ENCODE assay signal across 18 mouse cellular contexts in the genomic region with DNA sequence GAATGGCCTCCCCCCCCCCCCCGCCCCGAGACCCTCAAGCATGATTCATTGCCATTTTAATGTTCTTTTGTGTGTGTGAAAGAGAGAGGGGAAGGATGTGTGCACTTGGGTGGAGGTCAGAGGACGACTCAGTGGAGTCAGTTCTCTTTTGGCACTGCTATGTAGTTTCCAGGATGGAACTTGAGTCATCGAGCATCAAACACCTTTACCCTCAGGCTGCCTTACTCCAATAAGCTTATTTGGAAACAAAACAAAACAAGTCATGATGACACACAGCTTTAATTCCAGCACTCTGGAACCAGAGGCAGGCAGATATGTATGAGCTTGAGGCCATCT.
DNase-seq lines count a peak whose midpoint lies in the region; ATAC-seq and TF ChIP-seq lines count a peak whose summit lies in the region.
"Had no signal": no experiment of that assay in that cellular context is flagged by ENCODE, and none has a peak within 500 bp of the region (broad histone marks: within the 10 kb centered on the region; RNA-seq: fewer than 3 reads in every experiment).

No protein-coding gene starts in this region.

- TF ChIP-seq EP300 in lung, postnatal 0 days (IDR thresholded peaks at IDR 0.05) = peak; percentile 55

- no peak for TF ChIP-seq CTCF in gastrocnemius, adult 2 months (IDR thresholded peaks at IDR 0.05)
- no peak for TF ChIP-seq CTCF in lung, postnatal 0 days (IDR thresholded peaks at IDR 0.05)

- no peak overlapping the region for H3K9ac ChIP-seq in lung, postnatal 0 days (replicated peaks; ENCODE audit: low read depth)
- no peak overlapping the region for H3K9ac ChIP-seq in heart, embryonic 15.5 days
- no peak overlapping the region for H3K9ac ChIP-seq in hindbrain, embryonic 14.5 days
- H3K9ac ChIP-seq: embryonic facial prominence, embryonic 13.5 days; forebrain, postnatal 0 days; liver, embryonic 12.5 days had no signal

- H3K9me3 ChIP-seq in lung, postnatal 0 days (ENCODE audit: low read length) = no peaks in the 10 kb centered on the region
- no peaks in the 10 kb centered on the region for H3K9me3 ChIP-seq in heart, embryonic 15.5 days (replicated peaks)
- H3K9me3 ChIP-seq in hindbrain, embryonic 10.5 days = peaks cover 5% of the 10 kb centered on the region; the same call in 1 of the 2 replicates
- H3K9me3 ChIP-seq in hindbrain, embryonic 14.5 days (ENCODE audit: control insufficient read depth, low read length) = 0 out of 2 replicates have a peak, but pooled peaks cover 8% of the 10 kb centered on the region
- H3K9me3 ChIP-seq: embryonic facial prominence, embryonic 13.5 days; limb, embryonic 10.5 days; liver, embryonic 12.5 days had no signal

- H3K36me3 ChIP-seq in lung, postnatal 0 days (ENCODE audit: insufficient read depth, low read length) = no peaks in the 10 kb centered on the region
- H3K36me3 ChIP-seq in heart, embryonic 15.5 days = no peaks in the 10 kb centered on the region
- no peaks in the 10 kb centered on the region for H3K36me3 ChIP-seq in hindbrain, embryonic 10.5 days
- no peaks in the 10 kb centered on the region for H3K36me3 ChIP-seq in hindbrain, embryonic 14.5 days (replicated peaks; ENCODE audit: control insufficient read depth, insufficient read depth)
- H3K36me3 ChIP-seq: embryonic facial prominence, embryonic 13.5 days; limb, embryonic 10.5 days; liver, embryonic 12.5 days had no signal

- no peaks in the 10 kb centered on the region for H3K27me3 ChIP-seq in lung, postnatal 0 days (replicated peaks; ENCODE audit: insufficient read depth, low read length)
- no peaks in the 10 kb centered on the region for H3K27me3 ChIP-seq in heart, embryonic 15.5 days
- H3K27me3 ChIP-seq in hindbrain, embryonic 10.5 days (ENCODE audit: insufficient read depth, poor library complexity, severe bottlenecking) = no peaks in the 10 kb centered on the region
- H3K27me3 ChIP-seq in hindbrain, embryonic 14.5 days (ENCODE audit: control insufficient read depth, insufficient read depth, low read length) = no peaks in the 10 kb centered on the region
- H3K27me3 ChIP-seq: embryonic facial prominence, embryonic 13.5 days; liver, embryonic 12.5 days; Patski had no signal

- no peaks in the 10 kb centered on the region for H3K4me1 ChIP-seq in lung, postnatal 0 days (ENCODE audit: insufficient read depth, low read depth, low read length)
- peaks cover 4% of the 10 kb centered on the region for H3K4me1 ChIP-seq in heart, embryonic 15.5 days (replicated peaks)
- H3K4me1 ChIP-seq in hindbrain, embryonic 10.5 days (replicated peaks) = peaks cover 5% of the 10 kb centered on the region
- no peaks in the 10 kb centered on the region; the same call in 1 of the 2 replicates for H3K4me1 ChIP-seq in hindbrain, embryonic 14.5 days (replicated peaks; ENCODE audit: control insufficient read depth, insufficient read depth, low read length)
- H3K4me1 ChIP-seq: embryonic facial prominence, embryonic 13.5 days had no signal

- H3K4me2 ChIP-seq in lung, postnatal 0 days (replicated peaks; ENCODE audit: low read depth, low read length) = no peak overlapping the region
- no peak overlapping the region for H3K4me2 ChIP-seq in heart, embryonic 15.5 days
- no peak overlapping the region for H3K4me2 ChIP-seq in hindbrain, embryonic 14.5 days (replicated peaks)
- H3K4me2 ChIP-seq: embryonic facial prominence, embryonic 13.5 days; liver, embryonic 12.5 days had no signal

- H3K27ac ChIP-seq in gastrocnemius, adult 2 months = peak overlapping the region; percentile 75
- no peak overlapping the region for H3K27ac ChIP-seq in lung, postnatal 0 days (ENCODE audit: low read length)
- H3K27ac ChIP-seq in heart, embryonic 15.5 days = peak overlapping the region; percentile 41; the same call in 1 of the 2 replicates
- no peak overlapping the region for H3K27ac ChIP-seq in hindbrain, embryonic 10.5 days
- H3K27ac ChIP-seq in hindbrain, embryonic 14.5 days = no peak overlapping the region
- H3K27ac ChIP-seq: embryonic facial prominence, embryonic 13.5 days; left cerebral cortex, adult 2 months; limb, embryonic 10.5 days; liver, embryonic 12.5 days had no signal

- intact Hi-C loops in gastrocnemius, adult 2 months (cut with DNase I) = no loop called here
- intact Hi-C loops in gastrocnemius, postnatal 36 days (cut with DNase I) = no loop called here

- no peak for DNase-seq in gastrocnemius, adult 2 months
- DNase-seq in gastrocnemius, postnatal 36 days = no peak
- DNase-seq in lung, postnatal 0 days (ENCODE audit: low spot score) = peak; percentile 52
- DNase-seq in lung, postnatal 4 days = no peak
- DNase-seq in kidney, postnatal 25 days = peak; percentile 23 to 66
- DNase-seq in hindbrain, embryonic 10.5 days (ENCODE audit: low spot score) = no peak
- DNase-seq in hindbrain, embryonic 14.5 days (ENCODE audit: low spot score) = no peak
- DNase-seq: cerebellum, adult 8-10 months; forebrain, postnatal 0 days; gastrocnemius, postnatal 14 days had no signal

- H3K4me3 ChIP-seq in gastrocnemius, adult 2 months = no peak overlapping the region
- no peak overlapping the region for H3K4me3 ChIP-seq in lung, postnatal 0 days (ENCODE audit: low read depth, low read length)
- H3K4me3 ChIP-seq in heart, embryonic 15.5 days = no peak overlapping the region
- no peak overlapping the region for H3K4me3 ChIP-seq in hindbrain, embryonic 10.5 days
- H3K4me3 ChIP-seq in hindbrain, embryonic 14.5 days (replicated peaks; ENCODE audit: low read length) = no peak overlapping the region
- H3K4me3 ChIP-seq: embryonic facial prominence, embryonic 13.5 days; left cerebral cortex, adult 2 months; limb, embryonic 10.5 days; liver, embryonic 12.5 days had no signal

- ATAC-seq in lung, postnatal 0 days = peak; percentile 74
- 0 out of 2 replicates have a peak, but pooled peaks have one; percentile 45 for ATAC-seq in heart, embryonic 15.5 days (replicated peaks; ENCODE audit: insufficient number of reproducible peaks, insufficient read depth, low FRiP score, low read depth)
- no peak for ATAC-seq in hindbrain, embryonic 14.5 days (ENCODE audit: low FRiP score)
- ATAC-seq: activated CD4-positive, CD25-positive, alpha-beta regulatory T cell, adult 4 months; forebrain, postnatal 0 days; inflammation-experienced regulatory T-cells, adult 6 months; liver, embryonic 12.5 days; Patski had no signal

- 82% methylated on average over 4 of the region's 4 CpGs for WGBS in lung, postnatal 0 days
- 64% methylated on average over 4 of the region's 4 CpGs for WGBS in heart, embryonic 15.5 days
- WGBS in hindbrain, embryonic 10.5 days = 72% methylated on average over 4 of the region's 4 CpGs
- 73% methylated on average over 4 of the region's 4 CpGs for WGBS in hindbrain, embryonic 14.5 days

Comparison
In these comparisons a context has a peak if more than half of its experiments do, and no peak if none do; other contexts are left out.
1. DNase-seq: peak in lung, postnatal 0 days (single experiment) and kidney, postnatal 25 days (2 of 2); none in gastrocnemius, adult 2 months (single experiment), gastrocnemius, postnatal 36 days (0 of 2), lung, postnatal 4 days (0 of 2), hindbrain, embryonic 10.5 days (single experiment) and hindbrain, embryonic 14.5 days (single experiment).
2. H3K27ac ChIP-seq: peak in gastrocnemius, adult 2 months (single experiment) and heart, embryonic 15.5 days (single experiment); none in lung, postnatal 0 days (single experiment), hindbrain, embryonic 10.5 days (single experiment) and hindbrain, embryonic 14.5 days (single experiment).